Mouse (Mus musculus) heart, postnatal 0 days (tissue): Measurements from ENCODE around the gene Usp21.

Experiments
- CTCF ChIP-seq: IDR thresholded peaks from 2 replicates; pipeline ENCODE4 v1.5.1; 2016; ENCODE audit warnings: antibody characterized with exemption, control low read depth, low read depth
- EP300 ChIP-seq: IDR thresholded peaks from 2 replicates; pipeline ENCODE4 v1.6.1; 2016; ENCODE audit warnings: antibody characterized with exemption, low read depth

- TF ChIP-seq EP300, result no peak
- no peak for TF ChIP-seq CTCF
These were observed 17.3 kb downstream of the Usp21 start for GRCm38 (mm10) chr1:171270573-171270900.
